Mouse (Mus musculus) lung, postnatal 0 days (tissue): ENCODE measurements at regions not wholly inside any gene's neighbourhood (a gene's known extent, or its start where the extent isn't known, plus 50 kb on each side); places are given as distances from the start of the nearest gene placed in this dataset.

Experiments
- CTCF ChIP-seq: IDR thresholded peaks from 2 replicates; pipeline ENCODE4 v1.5.1; 2016; ENCODE audit warnings: antibody characterized with exemption, mild to moderate bottlenecking
- EP300 ChIP-seq: IDR thresholded peaks from 2 replicates; pipeline ENCODE4 v1.6.1; 2016; ENCODE audit warnings: antibody characterized with exemption, mild to moderate bottlenecking, control low read depth

DNA sequence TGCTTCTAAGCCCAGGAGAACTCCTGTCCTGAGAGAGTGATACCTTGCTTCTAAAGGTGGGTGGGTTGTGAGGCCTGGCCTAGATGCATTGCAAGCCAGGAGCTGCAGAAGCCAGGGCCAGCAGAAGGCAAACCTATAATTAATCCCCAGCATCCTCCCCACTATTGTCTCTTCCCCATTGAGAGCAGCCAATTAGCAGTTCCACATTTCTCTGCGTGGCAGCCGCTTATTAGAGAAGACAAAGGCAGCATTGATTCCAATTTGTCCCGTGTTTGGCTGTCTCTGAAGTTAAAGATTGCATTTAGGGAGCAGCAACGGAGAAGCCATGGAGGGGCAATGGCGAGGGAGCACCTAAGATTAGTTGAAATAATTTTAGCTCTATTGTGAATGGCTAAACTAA lies 171.2 kb upstream of the Grik3 start:
- TF ChIP-seq CTCF (no peak), EP300 (no peak)
